Mouse (Mus musculus) cerebral cortex, adult 2 months (tissue): Measurements from ENCODE around the gene Eif5a.

Experiments
- WGBS: fragments of 180-500 bp; shearing (Covaris S2); methylation state at CpG from one replicate; pipeline ENCODE4 v1.1.7; 2018; 5-methylcytosine and 5-hydroxymethylcytosine counted together

The Eif5a gene

GRCm38 (mm10) chr11:69945997-69946891 is 24.5 kb upstream of the Eif5a start:
- 91% methylated on average over 18 of the region's 18 CpGs for WGBS

- WGBS, result 89% methylated on average over 13 of the region's 13 CpGs
These were observed 23.5 kb upstream of the Eif5a start for GRCm38 (mm10) chr11:69945216-69945615.

DNA sequence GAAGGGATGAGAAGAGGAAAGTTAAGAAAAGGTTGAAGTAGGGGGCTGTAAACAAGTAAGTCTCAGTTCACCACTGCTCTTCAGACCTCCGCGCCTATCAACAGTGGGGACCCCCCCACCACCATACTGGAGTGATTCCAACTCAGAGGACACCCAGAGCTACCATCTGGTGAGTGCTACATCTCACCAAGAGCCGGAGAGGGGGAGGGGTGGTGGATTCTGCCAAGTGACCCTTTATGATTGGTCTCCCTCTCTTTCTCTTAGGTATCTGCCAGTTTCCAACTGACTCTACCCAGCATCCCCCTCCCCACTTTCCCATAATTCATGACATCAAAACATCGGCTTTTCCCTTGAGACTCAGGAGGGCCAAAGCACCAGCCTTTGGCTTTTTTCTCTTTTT is 19.2 kb upstream of the Eif5a start:
- 86% methylated on average over 4 of the region's 4 CpGs for WGBS

GRCm38 (mm10) chr11:69939731-69940130 is 18.0 kb upstream of the Eif5a start:
- 94% methylated on average over 17 of the region's 17 CpGs for WGBS

DNA sequence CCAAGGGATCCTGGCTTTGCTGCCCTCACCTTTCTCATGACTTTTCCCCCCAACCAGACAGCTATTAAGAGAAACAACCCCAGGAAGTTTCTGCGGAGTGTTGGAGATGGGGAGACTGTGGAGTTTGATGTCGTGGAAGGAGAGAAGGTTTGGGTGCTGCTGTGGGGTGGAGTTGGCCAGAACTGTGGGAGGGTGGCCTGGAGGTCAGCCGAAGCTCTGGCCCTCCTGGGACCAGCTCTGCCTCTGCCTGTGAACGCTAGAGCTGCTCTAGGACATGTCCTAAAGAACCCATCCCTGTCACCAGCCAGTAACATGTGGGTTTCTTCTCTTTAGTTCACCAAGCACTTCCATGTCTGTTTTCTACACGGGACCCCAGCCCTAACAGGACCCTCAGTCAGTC is 17.4 kb upstream of the Eif5a start:
- 77% methylated on average over 5 of the region's 5 CpGs for WGBS

DNA sequence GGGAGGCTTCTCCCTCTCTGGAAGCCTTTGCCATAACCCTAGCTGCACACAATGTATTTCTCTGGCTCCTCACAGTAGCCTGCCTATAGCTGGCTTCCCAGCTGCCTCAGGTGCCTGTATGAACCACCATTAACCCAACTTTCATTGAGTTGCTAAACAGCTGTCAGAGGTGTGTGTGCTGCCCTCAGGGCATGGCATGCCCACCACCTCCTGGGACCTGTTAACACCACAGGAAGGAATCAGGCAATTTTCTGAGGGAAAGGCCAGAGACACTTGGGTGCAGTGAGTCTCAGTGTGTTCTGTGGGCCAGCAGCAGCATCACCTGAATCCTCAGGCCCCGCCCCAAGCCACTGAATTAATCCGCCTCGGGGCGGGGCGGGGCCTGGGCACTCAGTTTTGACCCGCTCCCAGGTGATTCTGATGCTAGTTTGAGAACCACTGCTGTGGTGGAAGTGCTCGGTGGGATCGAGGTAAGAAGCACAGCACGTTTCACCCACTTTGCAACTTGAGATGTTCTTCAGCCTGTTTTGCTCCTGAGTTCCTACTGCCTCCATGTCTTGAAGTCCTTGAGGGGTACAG is 16.7 kb upstream of the Eif5a start:
- WGBS, result 58% methylated on average over 9 of the region's 9 CpGs

GRCm38 (mm10) chr11:69937834-69938233 is 16.1 kb upstream of the Eif5a start:
- 84% methylated on average over 5 of the region's 5 CpGs for WGBS

DNA sequence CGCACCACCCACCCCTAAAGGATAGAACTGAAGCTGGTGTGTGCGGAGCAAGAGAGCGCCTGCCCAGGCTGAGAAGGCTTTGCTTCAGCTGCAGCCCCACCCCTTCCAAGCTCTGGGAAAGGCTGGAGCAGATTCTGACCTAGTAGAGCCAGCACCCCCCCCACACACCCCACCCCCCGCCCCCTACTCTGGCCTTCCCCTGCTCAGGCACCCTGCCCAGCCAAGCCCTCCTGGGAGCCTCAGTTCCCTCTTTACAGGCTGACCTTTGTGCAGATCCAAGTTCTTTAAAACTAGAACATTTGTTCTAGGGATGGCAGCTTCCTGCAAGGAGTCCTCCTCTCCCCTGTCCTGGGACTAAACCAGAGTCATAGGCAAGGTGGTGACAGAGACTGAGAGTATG is 15.6 kb upstream of the Eif5a start:
- WGBS, result 36% methylated on average over 4 of the region's 4 CpGs

DNA sequence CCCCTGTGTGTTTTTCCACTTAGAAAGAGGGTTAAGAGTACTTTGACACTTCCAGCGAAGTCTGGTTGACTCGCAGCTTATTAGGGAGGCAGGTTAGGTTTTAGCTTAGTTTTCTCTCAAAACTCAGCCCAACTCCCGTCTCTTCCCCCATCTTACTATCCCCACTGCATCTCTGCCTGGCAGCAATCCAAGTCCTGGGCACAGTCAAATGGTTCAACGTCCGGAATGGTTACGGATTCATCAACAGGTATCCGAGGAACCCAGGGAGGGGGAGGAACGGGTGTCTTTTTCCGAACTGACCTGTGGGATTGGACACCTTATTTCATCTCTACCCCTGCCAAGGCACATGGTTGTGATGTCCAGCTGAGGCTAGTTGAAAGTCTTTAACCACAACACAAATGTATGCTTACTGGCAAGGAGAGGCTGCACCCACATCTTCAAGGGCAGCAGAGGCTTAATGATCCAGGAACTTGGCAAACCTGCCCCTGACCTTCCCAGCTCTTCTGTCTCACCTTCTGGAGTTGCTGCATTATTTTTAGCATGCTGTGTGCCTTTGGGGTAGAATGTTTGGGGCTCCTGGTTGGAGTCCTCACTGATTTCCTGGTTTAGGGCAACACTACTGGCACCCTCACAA is 15.1 kb upstream of the Eif5a start:
- 39% methylated on average over 9 of the region's 9 CpGs for WGBS

GRCm38 (mm10) chr11:69936156-69936555 is 14.4 kb upstream of the Eif5a start:
- 3% methylated on average over 27 of the region's 30 CpGs for WGBS

GRCm38 (mm10) chr11:69935137-69935879 is 13.6 kb upstream of the Eif5a start, which contains the start of gene Ybx2:
Gene Ybx2, plus strand, starts transcription at chr11:69935796.
- 2% methylated on average over 62 of the region's 62 CpGs for WGBS

DNA sequence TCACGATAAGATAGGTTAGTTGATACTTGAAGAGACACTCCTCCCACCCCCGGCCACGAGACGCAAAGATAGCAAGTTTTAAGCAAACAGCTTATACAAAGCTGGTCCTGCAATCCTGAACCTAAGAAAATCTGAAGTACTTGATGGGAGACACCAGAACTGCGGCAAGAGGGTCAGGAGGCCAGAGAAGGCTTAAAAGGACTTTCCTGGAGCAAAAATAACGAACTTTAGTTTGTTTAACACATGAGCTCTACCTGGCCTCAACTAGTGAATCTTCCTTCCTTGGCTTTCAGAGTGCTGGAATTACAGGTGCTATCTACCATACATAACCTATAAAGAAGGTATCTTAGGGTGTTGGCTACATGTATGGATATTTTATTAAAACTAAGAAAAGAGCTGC is 12.9 kb upstream of the Eif5a start:
- WGBS, result 18% methylated on average over 6 of the region's 6 CpGs

GRCm38 (mm10) chr11:69934169-69934568 is 12.4 kb upstream of the Eif5a start:
- under 1% methylated on average over 18 of the region's 18 CpGs for WGBS

GRCm38 (mm10) chr11:69933066-69933465 is 11.3 kb upstream of the Eif5a start:
- WGBS, result 67% methylated on average over 4 of the region's 4 CpGs

GRCm38 (mm10) chr11:69932254-69932653 is 10.5 kb upstream of the Eif5a start:
- 36% methylated on average over 3 of the region's 3 CpGs for WGBS

DNA sequence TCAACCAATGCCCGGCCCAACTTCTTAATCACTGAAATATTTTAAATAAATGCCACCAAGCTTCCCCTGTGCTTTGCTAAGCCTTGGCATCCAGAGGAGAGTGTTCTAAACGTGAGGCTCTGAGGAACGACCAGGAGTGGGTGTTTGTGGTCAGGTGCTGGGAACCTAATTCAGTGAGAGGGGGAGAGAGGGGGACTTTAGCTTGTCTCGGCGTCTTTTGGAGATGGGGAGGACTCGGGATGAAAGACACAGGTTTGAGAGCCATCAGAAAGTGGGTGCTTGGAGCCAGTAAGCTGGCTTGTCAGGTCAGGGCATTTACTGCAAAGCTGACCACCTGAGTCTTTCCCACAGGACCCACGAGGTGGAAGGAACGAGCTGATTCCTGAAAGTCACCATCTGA is 10.0 kb upstream of the Eif5a start:
- WGBS, result 73% methylated on average over 8 of the region's 8 CpGs

- 78% methylated on average over 3 of the region's 3 CpGs for WGBS
These were observed 9.3 kb upstream of the Eif5a start for GRCm38 (mm10) chr11:69930967-69931537.

GRCm38 (mm10) chr11:69930176-69930575 is 8.4 kb upstream of the Eif5a start:
- WGBS, result 89% methylated on average over 8 of the region's 8 CpGs

GRCm38 (mm10) chr11:69929712-69930111 is 8.0 kb upstream of the Eif5a start:
- WGBS, result 80% methylated on average over 4 of the region's 4 CpGs

- 98% methylated on average over 2 of the region's 2 CpGs for WGBS
These were observed 5.7 kb upstream of the Eif5a start for GRCm38 (mm10) chr11:69927501-69927900.

GRCm38 (mm10) chr11:69922796-69923195 is 1.0 kb upstream of the Eif5a start:
- WGBS, result 72% methylated on average over 3 of the region's 3 CpGs
